Mouse (Mus musculus) lung, postnatal 25 days (tissue): ENCODE measurements at regions not wholly inside any gene's neighbourhood (a gene's known extent, or its start where the extent isn't known, plus 50 kb on each side); places are given as distances from the start of the nearest gene placed in this dataset.
"Not testable (repeated sequence)": the region's sequence is repeated elsewhere in the genome, so short reads cannot be mapped to it uniquely, and the experiment has no call there.

Experiments
- DNase-seq: peaks from one replicate; pipeline ENCODE4 v3.0.0; 2022; ENCODE audit warnings: low spot score

GRCm38 (mm10) chr3:21729328-21729727, 347.1 kb upstream of the Tbl1xr1 start:
- no peak for DNase-seq

GRCm38 (mm10) chr3:21735688-21736087, 340.8 kb upstream of the Tbl1xr1 start:
- DNase-seq, result not testable (repeated sequence)

GRCm38 (mm10) chr3:21739720-21740119, 336.7 kb upstream of the Tbl1xr1 start:
- DNase-seq, result no peak

GRCm38 (mm10) chr3:21744107-21744506, 332.3 kb upstream of the Tbl1xr1 start:
- DNase-seq, result no peak

GRCm38 (mm10) chr3:21760516-21761218, 315.8 kb upstream of the Tbl1xr1 start:
- DNase-seq, result no peak

- DNase-seq, result peak; percentile 7
Measured at GRCm38 (mm10) chr3:21761219-21761600, 315.2 kb upstream of the Tbl1xr1 start.

- DNase-seq, result peak; percentile 43
Measured at GRCm38 (mm10) chr3:21761909-21762308, 314.5 kb upstream of the Tbl1xr1 start.

GRCm38 (mm10) chr3:21768081-21768480, 308.4 kb upstream of the Tbl1xr1 start:
- no peak for DNase-seq

GRCm38 (mm10) chr3:21769920-21770547, 306.4 kb upstream of the Tbl1xr1 start:
- no peak for DNase-seq

- no peak for DNase-seq
Measured at GRCm38 (mm10) chr3:21771752-21772298, 304.6 kb upstream of the Tbl1xr1 start.

GRCm38 (mm10) chr3:21774172-21774842, 302.1 kb upstream of the Tbl1xr1 start:
- DNase-seq, result no peak

GRCm38 (mm10) chr3:21778789-21779188, 297.7 kb upstream of the Tbl1xr1 start:
- no peak for DNase-seq

- DNase-seq, result no peak
Measured at GRCm38 (mm10) chr3:21791983-21792631, 284.3 kb upstream of the Tbl1xr1 start.

GRCm38 (mm10) chr3:21798139-21798538, 278.3 kb upstream of the Tbl1xr1 start:
- no peak for DNase-seq

- DNase-seq, result not testable (repeated sequence)
Measured at GRCm38 (mm10) chr3:21803886-21804285, 272.6 kb upstream of the Tbl1xr1 start.

- DNase-seq, result no peak
Measured at GRCm38 (mm10) chr3:21806494-21807157, 269.8 kb upstream of the Tbl1xr1 start.

- DNase-seq, result no peak
Measured at GRCm38 (mm10) chr3:21808539-21808938, 267.9 kb upstream of the Tbl1xr1 start.

- DNase-seq, result no peak
Measured at GRCm38 (mm10) chr3:21809769-21810470, 266.5 kb upstream of the Tbl1xr1 start.

- no peak for DNase-seq
Measured at GRCm38 (mm10) chr3:21813401-21813800, 263.1 kb upstream of the Tbl1xr1 start.

GRCm38 (mm10) chr3:21816968-21817858, 259.2 kb upstream of the Tbl1xr1 start:
- peak; percentile 35 for DNase-seq
